In genomic region chr4:124396566-124397283, GRCm38 (mm10) we compare ENCODE assay signal across 13 mouse cellular contexts.
DNase-seq lines count a peak whose midpoint lies in the region; ATAC-seq lines count a peak whose summit lies in the region.
"Had no signal": no experiment of that assay in that cellular context is flagged by ENCODE, and none has a peak within 500 bp of the region (broad histone marks: within the 10 kb centered on the region; RNA-seq: fewer than 3 reads in every experiment).

No protein-coding gene starts in this region.

- no peak overlapping the region for H3K4me3 ChIP-seq in kidney, embryonic 14.5 days (ENCODE audit: low read length)
- H3K4me3 ChIP-seq: embryonic facial prominence, embryonic 13.5 days; heart, embryonic 13.5 days; limb, embryonic 15.5 days; megakaryocyte, embryonic 14.5 days had no signal

- intact Hi-C loops in left cerebral cortex, postnatal 36 days (cut with DNase I) = loop anchor here (5.0 to 10.0 kb wide), 2 partner anchors 181 to 258 kb away; partner anchors contain the start of gene Pou3f1

- peaks cover 5% of the 10 kb centered on the region; the same call in 1 of the 2 replicates for H3K27me3 ChIP-seq in kidney, embryonic 14.5 days (ENCODE audit: control insufficient read depth, insufficient read depth, low read length)

- H3K27ac ChIP-seq in kidney, embryonic 14.5 days (ENCODE audit: low read depth, low read length) = no peak overlapping the region
- H3K27ac ChIP-seq: embryonic facial prominence, embryonic 13.5 days; heart, embryonic 13.5 days; limb, embryonic 15.5 days had no signal

- no peak overlapping the region for H3K9ac ChIP-seq in kidney, embryonic 14.5 days (ENCODE audit: low read depth, low read length)
- H3K9ac ChIP-seq: embryonic facial prominence, embryonic 13.5 days; heart, embryonic 13.5 days; limb, embryonic 15.5 days had no signal

- 52% methylated on average over 13 of the region's 13 CpGs for WGBS in kidney, embryonic 14.5 days

- H3K4me2 ChIP-seq in kidney, embryonic 14.5 days (replicated peaks; ENCODE audit: low read depth, low read length) = no peak overlapping the region
- H3K4me2 ChIP-seq: embryonic facial prominence, embryonic 13.5 days; heart, embryonic 13.5 days; limb, embryonic 15.5 days had no signal

- no peaks in the 10 kb centered on the region for H3K36me3 ChIP-seq in kidney, embryonic 14.5 days (ENCODE audit: control insufficient read depth, insufficient read depth, low read length)
- H3K36me3 ChIP-seq: embryonic facial prominence, embryonic 13.5 days; heart, embryonic 13.5 days; limb, embryonic 15.5 days had no signal

- peak; percentile 15 for DNase-seq in kidney, postnatal 10 days
- peak; percentile 20 for DNase-seq in WW6 (ENCODE audit: low read depth, low spot score)
- DNase-seq in frontal cortex, postnatal 14 days (ENCODE audit: low spot score in 2 of 2) = peak; percentile 44 to 47
- DNase-seq in left cerebral cortex, postnatal 36 days (ENCODE audit: low spot score in 2 of 2) = peak; percentile 18 to 43
- DNase-seq in gastrocnemius, postnatal 4 days (ENCODE audit: low spot score in 2 of 2) = no peak
- no peak for DNase-seq in cerebellum, adult 11 months
- DNase-seq: thymus, postnatal 36 days had no signal

- H3K4me1 ChIP-seq in kidney, embryonic 14.5 days (ENCODE audit: control insufficient read depth, insufficient read depth, low read length) = peaks cover 15% of the 10 kb centered on the region; the same call in 1 of the 2 replicates
- H3K4me1 ChIP-seq: megakaryocyte, embryonic 14.5 days had no signal

- H3K9me3 ChIP-seq in kidney, embryonic 14.5 days (ENCODE audit: control insufficient read depth, low read length) = no peaks in the 10 kb centered on the region
- H3K9me3 ChIP-seq: embryonic facial prominence, embryonic 13.5 days; heart, embryonic 13.5 days; limb, embryonic 15.5 days; megakaryocyte, embryonic 14.5 days had no signal

- no peak for ATAC-seq in kidney, embryonic 14.5 days (ENCODE audit: low FRiP score, low TSS enrichment)
- ATAC-seq: intestine, embryonic 16.5 days had no signal

Comparison
In these comparisons a context has a peak if more than half of its experiments do, and no peak if none do; other contexts are left out.
1. DNase-seq: peak in kidney, postnatal 10 days (single experiment), WW6 (single experiment), frontal cortex, postnatal 14 days (2 of 2) and left cerebral cortex, postnatal 36 days (2 of 2); none in gastrocnemius, postnatal 4 days (0 of 2) and cerebellum, adult 11 months (single experiment).